Mouse (Mus musculus): ENCODE measurements around the gene Mthfs. TPM values are rescaled to one million over a fixed set of nuclear protein-coding genes. Genes with fewer than 3 reads are reported as not detected.

Mthfs gene
- polyA plus RNA-seq, 1 experiment from 2014 or later, result 23.4 TPM

DNA sequence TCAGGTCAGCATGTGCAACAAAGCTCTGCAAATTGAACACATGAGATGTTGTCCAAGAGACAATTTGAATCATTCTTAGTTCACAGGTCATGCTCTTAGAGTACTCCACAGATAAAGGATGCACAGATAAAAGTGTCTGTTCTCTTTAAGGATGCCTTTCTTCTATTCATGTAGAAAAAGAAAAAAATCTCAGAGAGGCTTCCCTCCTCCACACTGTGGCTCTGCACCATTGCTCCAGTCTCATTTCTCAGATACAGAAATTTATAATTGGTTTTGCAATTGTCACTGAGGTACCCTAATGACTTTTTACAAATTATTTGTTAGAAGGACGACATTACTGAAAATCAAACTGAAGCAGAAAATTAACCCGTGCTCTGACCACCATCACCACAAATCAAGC, 101.2 kb downstream of the Mthfs start:
- Histone ChIP-seq H3K27ac (ENCODE audit: low read depth) (no peak overlapping the region), H3K4me3 (ENCODE audit: low read depth, low read length) (no peak overlapping the region), H3K4me1 (ENCODE audit: insufficient read depth) (no peaks in the 10 kb centered on the region), H3K9ac (no peak overlapping the region), H3K9me3 (ENCODE audit: low read depth, low read length) (no peaks in the 10 kb centered on the region), H3K27me3 (ENCODE audit: insufficient read depth, low read length) (no peaks in the 10 kb centered on the region), H3K36me3 (ENCODE audit: insufficient read depth) (no peaks in the 10 kb centered on the region), H3K4me2 (no peak overlapping the region)
- no peak for TF ChIP-seq CTCF (IDR thresholded peaks at IDR 0.05; ENCODE audit: low read depth)
- ATAC-seq (ENCODE audit: insufficient read depth) (no peak), DNase-seq (no peak)
- WGBS, result 72% methylated on average over 2 of the region's 2 CpGs

DNA sequence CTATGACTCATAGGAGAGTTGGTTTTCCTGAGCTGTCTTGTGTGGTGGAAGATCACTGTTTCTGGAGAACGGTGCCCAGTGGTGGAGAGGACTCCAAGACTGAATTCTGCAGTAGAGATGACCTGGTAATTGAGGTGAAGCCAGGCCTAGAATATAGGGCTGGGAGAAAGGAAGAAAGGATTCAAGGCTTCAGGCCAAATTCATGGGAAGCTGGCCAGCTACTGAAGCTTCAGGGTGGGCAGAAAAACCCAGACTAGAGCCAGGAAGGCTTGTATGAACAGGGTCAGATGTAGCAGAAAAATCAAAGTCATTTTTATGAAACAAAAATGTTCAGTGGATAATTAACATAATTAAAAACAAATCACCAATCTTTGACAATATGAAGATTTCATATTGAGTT, 163.3 kb downstream of the Mthfs start:
- WGBS, result 61% methylated on average over 1 of the region's 1 CpGs
- ATAC-seq (ENCODE audit: insufficient read depth), result no peak

DNA sequence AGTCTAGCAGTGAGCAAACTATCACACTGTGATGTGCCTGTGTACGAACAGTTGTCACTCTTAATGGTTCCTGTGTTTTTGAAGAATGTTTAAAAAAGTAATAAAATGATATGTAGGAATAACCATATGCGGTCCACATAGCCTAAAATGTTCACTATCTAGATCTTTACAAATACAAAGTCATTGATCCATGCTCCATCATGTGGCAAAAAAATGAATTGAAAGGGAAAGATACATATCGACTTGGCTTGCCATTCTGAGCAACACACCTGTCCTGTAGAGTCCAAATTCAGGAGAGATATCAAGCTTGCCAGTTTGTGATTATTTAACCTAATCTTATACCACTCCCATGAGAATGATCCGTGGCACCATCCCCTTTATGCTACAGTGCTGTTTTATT, 164.2 kb downstream of the Mthfs start:
- Histone ChIP-seq H3K4me1 (ENCODE audit: insufficient read depth) (no peaks in the 10 kb centered on the region), H3K9ac (no peak overlapping the region), H3K36me3 (ENCODE audit: insufficient read depth) (no peaks in the 10 kb centered on the region), H3K27me3 (ENCODE audit: insufficient read depth, low read length) (no peaks in the 10 kb centered on the region), H3K27ac (ENCODE audit: low read depth) (no peak overlapping the region), H3K4me3 (ENCODE audit: low read depth, low read length) (no peak overlapping the region), H3K9me3 (ENCODE audit: low read depth, low read length) (no peaks in the 10 kb centered on the region), H3K4me2 (no peak overlapping the region)
- DNase-seq (no peak), ATAC-seq (ENCODE audit: insufficient read depth) (no peak)
- WGBS, result 69% methylated on average over 4 of the region's 4 CpGs
- no peak for TF ChIP-seq CTCF (IDR thresholded peaks at IDR 0.05; ENCODE audit: low read depth)

More for the DNA sequence above, 163.3 kb downstream of the Mthfs start:
- TF ChIP-seq CTCF (IDR thresholded peaks at IDR 0.05; ENCODE audit: low read depth), result no peak
- H3K27me3 ChIP-seq (ENCODE audit: insufficient read depth, low read length), result no peaks in the 10 kb centered on the region
- H3K4me2 ChIP-seq, result no peak overlapping the region
- no peaks in the 10 kb centered on the region for H3K4me1 ChIP-seq (ENCODE audit: insufficient read depth)
- no peaks in the 10 kb centered on the region for H3K36me3 ChIP-seq (ENCODE audit: insufficient read depth)
- DNase-seq, result no peak
- H3K9me3 ChIP-seq (ENCODE audit: low read depth, low read length), result no peaks in the 10 kb centered on the region
- no peak overlapping the region for H3K9ac ChIP-seq
- no peak overlapping the region for H3K27ac ChIP-seq (ENCODE audit: low read depth)
- H3K4me3 ChIP-seq (ENCODE audit: low read depth, low read length), result no peak overlapping the region

DNA sequence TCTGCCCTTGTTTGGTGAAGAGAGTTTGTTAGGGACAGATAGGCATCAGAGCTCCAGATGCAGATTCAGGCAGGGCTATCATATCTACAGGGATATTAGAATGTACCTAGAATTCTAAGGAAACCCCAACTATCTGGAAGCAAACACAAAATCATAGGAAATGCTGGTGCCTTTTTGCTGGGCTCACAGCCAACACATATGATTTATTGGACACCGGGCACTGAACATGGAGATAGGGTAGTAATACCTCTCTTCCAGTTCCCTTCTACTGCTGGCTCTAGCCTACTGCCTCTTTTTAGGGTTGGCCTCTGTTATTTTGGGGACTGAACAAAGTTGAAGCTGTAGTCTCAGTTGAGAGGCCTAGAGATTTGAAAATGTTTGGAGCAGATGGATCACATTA, 192.6 kb downstream of the Mthfs start:
- Histone ChIP-seq H3K4me3 (ENCODE audit: low read depth, low read length) (no peak overlapping the region), H3K36me3 (ENCODE audit: insufficient read depth) (no peaks in the 10 kb centered on the region), H3K9ac (no peak overlapping the region), H3K27ac (ENCODE audit: low read depth) (no peak overlapping the region), H3K4me2 (no peak overlapping the region), H3K27me3 (ENCODE audit: insufficient read depth, low read length) (no peaks in the 10 kb centered on the region), H3K9me3 (ENCODE audit: low read depth, low read length) (no peaks in the 10 kb centered on the region), H3K4me1 (ENCODE audit: insufficient read depth) (no peaks in the 10 kb centered on the region)
- DNase-seq (no peak), ATAC-seq (ENCODE audit: insufficient read depth) (no peak)
- TF ChIP-seq CTCF (IDR thresholded peaks at IDR 0.05; ENCODE audit: low read depth), result no peak
- WGBS, result 89% methylated on average over 1 of the region's 1 CpGs

Other genes with a start within 250 kb of the Mthfs start
- gene Trim43b, start 117.8 kb upstream of the Mthfs start, polyA plus RNA-seq (2014; fragmentation: Nextera tagmentation; extraction: Ambion mirVana), result not detected in 2 replicates
- gene Bcl2a1b, start 11.5 kb upstream of the Mthfs start, polyA plus RNA-seq (2014; fragmentation: Nextera tagmentation; extraction: Ambion mirVana), result 4.3 and 4.6 TPM in 2 replicates
- gene Gm29094, start 11.3 kb upstream of the Mthfs start, polyA plus RNA-seq (2014; fragmentation: Nextera tagmentation; extraction: Ambion mirVana), result 2.0 TPM in 1 of 2 replicates, not detected in the other

Measured in lung, embryonic 14.5 days (tissue).